Mouse (Mus musculus): Measurements from ENCODE around the gene Fam53b. TPM values are rescaled to one million over a fixed set of nuclear protein-coding genes. Genes with fewer than 3 reads are reported as not detected.

Fam53b gene
- total RNA-seq, 2 experiments from 2014 or later: 22.7 to 25.5 TPM

- intact Hi-C loops (cut with DNase I): no loop called here
- DNase-seq: no peak
These were observed 121.0 kb downstream of the Fam53b start for GRCm38 (mm10) chr7:132692719-132693118.

DNA sequence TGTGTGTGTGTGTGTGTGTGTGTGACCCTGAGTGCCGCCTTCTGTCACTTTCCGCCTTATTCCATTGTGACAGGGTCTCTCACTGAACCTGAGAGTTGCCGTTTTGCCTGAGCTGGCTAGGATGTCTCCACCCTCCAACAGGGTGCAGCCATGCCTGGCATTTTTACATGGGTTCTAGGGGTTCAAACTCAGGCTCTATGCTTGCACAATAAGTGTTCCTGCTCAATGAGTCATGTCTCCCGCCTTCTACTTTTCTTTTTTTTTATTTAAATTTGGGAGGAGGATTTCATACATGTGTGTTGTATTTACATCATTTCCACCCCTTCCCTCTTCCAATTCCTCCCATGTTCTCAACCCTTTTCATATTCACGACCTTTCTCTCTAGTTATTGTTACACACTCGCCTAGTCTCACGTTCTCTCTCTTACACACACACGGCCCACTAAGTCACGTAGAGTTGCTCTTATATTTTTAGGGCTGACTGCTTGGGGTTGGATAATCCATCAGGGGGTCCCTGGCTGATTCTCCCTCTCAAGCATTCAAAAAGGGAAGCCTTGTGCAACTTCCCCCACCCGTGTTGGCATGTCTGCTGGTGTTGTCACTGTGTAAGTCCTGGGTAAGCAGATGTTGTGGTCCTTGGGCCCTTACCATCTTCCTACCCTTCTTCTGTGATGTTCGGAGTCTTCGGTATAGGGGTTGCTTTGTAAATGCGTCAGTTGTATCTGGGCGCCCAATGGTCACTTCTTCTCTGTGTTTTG, 122.8 kb downstream of the Fam53b start:
- intact Hi-C loops (cut with DNase I): no loop called here
- DNase-seq: no peak

GRCm38 (mm10) chr7:132689722-132690121, 124.0 kb downstream of the Fam53b start:
- intact Hi-C loops (cut with DNase I): no loop called here
- no peak for DNase-seq

GRCm38 (mm10) chr7:132688721-132689120, 125.0 kb downstream of the Fam53b start:
- intact Hi-C loops (cut with DNase I): no loop called here
- no peak for DNase-seq

GRCm38 (mm10) chr7:132687897-132688296, 125.8 kb downstream of the Fam53b start:
- DNase-seq: no peak
- intact Hi-C loops (cut with DNase I): no loop called here

DNA sequence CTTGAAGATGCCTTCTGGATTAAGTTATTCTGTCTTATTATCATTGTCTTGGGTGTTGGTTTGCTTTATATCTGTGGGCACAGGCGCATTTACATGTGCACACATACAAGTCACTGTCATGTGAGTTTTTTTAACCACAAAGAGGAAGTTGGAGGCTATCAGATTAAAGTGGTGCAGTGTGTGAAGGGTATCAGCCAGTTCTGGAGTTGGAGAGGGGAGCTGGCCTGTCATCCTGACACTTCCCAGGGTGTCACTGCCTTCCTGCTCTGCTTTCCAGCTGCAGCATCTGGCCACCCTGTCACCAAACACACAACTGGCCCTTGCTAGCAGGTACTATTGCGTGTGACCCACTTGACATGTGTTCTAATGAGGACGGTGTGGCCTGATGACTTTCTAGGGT, 127.2 kb downstream of the Fam53b start:
- no peak for DNase-seq
- intact Hi-C loops (cut with DNase I): no loop called here

- intact Hi-C loops (cut with DNase I): no loop called here
- DNase-seq: peak in 1 of 2 experiments; percentile 28
These were observed 129.8 kb downstream of the Fam53b start for GRCm38 (mm10) chr7:132683923-132684322.

DNA sequence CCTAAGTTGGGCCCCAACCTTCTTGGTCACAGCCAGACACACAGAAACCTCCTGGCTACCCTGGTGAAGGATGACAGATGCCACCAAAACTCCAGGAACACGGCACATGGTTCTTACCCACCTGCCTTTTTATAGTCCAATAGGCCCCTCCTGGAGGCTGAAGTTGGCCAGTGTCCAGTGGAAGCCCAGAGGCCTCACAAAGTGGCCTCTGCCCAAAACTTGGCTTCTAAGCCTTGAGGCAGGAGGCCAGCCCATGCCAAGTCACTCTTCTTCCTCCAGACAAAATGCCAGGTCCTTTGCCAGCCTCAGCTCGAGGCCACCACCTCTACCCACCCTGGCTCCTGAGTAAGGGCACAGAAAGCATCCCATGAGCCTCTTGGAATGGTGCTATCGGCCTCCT, 130.8 kb downstream of the Fam53b start:
- no peak for DNase-seq
- intact Hi-C loops (cut with DNase I): no loop called here

DNA sequence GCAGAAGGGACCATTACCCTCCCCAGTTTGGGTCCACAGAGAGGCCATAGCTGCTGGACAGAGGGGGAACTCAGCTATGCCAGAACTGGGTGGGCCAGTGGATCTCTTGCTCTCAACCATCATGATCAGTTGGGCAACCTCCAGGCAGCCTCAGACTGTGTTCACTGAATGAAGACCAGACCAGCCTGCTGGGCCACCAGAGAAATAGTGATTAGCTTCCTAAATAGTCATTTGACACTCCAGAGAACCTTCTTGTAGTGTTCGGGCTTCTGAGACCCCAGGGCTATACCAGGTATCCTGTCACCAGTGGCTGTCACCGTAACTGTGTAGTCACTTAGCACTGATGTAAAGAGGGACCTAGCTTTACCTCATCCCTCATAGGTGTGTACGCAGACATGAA, 131.3 kb downstream of the Fam53b start:
- intact Hi-C loops (cut with DNase I): no loop called here
- DNase-seq: no peak

DNA sequence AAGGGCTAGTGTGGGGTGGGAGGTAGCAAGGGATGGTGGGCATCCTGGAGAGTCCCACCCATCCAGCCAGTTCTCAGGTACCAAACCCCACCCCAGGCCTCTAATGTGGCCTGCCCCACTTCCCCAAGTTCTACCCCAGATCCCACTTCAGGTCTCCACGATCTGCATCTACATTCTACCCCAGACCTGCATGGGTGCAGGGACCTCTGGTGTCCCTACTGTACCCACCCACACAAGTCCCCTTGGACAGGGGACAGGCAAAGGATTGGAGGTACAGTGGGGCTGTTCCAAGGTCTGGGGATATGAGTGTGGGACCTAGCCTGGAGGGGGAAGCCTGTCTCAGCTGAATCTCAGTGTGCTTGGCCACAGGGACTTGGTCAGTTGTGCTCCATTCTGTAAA, 131.9 kb downstream of the Fam53b start:
- DNase-seq: no peak
- intact Hi-C loops (cut with DNase I): no loop called here

DNA sequence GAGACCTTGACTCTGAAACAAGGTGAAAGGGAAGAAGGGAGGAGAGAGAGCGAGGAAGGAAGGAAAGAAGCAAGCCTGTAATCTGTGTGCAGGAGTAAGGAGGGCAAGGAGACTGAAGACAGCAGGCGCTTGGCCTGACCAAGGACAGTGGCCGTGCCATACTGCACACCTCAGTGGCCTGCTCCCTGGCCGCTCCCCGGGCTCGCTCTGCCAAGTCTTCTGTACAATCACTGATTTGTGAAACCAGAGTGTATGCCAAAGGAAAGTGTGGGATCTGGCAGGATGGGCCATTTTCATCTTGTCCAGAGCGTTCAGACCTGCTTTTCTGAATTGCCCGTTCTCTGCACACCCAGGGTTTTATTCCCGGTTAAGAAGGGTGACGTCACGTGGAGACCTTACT, 132.4 kb downstream of the Fam53b start:
- DNase-seq: peak in 1 of 2 experiments; percentile 34
- intact Hi-C loops (cut with DNase I): no loop called here

DNA sequence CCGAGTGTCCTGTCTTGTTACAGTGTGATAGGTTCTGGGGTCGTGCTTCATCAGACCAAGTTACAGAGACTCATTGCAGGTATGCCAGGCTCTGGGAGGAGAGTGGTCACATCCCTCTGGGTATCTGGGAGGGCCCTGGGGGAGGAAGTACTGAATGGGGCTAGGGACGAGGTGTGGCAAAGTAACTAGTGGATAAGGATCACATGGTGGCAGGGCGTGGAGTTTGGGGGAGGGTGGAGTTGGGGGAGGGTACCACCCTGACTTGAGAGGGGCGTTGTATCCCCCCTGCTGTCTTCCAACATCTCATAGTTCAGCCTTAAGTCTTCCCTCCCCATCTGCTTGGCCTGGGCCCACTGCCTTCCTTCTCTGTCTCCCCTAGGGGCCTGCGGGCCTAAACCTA, 134.1 kb downstream of the Fam53b start:
- intact Hi-C loops (cut with DNase I): loop anchor here (2.0 kb wide), 1 partner anchor 41 kb away; no protein-coding TSS in a partner anchor
- no peak for DNase-seq

GRCm38 (mm10) chr7:132679117-132679516, 134.6 kb downstream of the Fam53b start:
- intact Hi-C loops (cut with DNase I): loop anchor here (2.0 kb wide), 1 partner anchor 42 kb away; no protein-coding TSS in a partner anchor
- DNase-seq: no peak

- no peak for DNase-seq
- intact Hi-C loops (cut with DNase I): loop anchor here (2.0 kb wide), 1 partner anchor 37 kb away; no protein-coding TSS in a partner anchor
These were observed 137.8 kb downstream of the Fam53b start for GRCm38 (mm10) chr7:132675922-132676321.

DNA sequence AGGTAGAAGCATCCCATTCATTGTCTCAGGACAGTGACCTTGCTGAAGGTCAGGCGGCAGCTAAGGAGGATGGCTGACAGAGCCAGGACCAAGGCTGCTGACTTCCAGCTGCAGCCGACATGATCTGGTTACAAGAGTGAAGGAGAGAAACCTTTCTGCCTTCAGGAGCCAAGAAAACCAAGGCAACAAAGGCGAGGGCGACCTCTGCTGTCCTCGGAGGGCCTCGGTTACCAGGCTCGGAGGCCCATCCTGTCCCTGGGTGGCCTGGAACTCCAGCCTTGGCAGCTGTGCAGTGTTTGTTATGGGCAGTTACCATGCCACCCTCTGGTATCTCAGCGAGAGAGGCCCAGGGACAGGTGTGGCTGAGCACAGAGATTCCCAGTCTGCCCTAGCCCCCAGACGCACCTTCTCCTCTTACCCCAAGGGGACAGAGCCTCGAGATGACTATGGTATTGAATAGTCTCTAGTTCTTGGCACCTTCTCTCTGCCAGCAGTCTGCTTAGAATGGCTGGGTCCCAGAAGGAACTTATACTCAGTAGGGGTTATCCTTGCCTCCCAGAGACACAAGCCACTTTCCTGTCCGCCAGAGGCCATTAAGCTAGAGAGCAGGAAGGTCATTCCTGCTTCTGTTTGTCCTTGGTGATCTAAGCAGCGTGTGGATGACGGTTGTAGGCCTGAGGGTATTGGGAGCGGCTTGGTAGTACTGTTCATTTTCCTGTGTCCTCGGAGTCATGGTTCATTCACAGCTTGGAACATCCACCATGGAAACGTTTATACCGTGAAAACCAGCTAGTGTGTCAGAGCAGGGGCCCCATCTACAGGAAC, 139.5 kb downstream of the Fam53b start:
- peak; percentile 77 to 82 for DNase-seq
- intact Hi-C loops (cut with DNase I): loop anchor here (1.0 to 2.0 kb wide), 2 partner anchors 18 to 39 kb away; no protein-coding TSS in a partner anchor

DNA sequence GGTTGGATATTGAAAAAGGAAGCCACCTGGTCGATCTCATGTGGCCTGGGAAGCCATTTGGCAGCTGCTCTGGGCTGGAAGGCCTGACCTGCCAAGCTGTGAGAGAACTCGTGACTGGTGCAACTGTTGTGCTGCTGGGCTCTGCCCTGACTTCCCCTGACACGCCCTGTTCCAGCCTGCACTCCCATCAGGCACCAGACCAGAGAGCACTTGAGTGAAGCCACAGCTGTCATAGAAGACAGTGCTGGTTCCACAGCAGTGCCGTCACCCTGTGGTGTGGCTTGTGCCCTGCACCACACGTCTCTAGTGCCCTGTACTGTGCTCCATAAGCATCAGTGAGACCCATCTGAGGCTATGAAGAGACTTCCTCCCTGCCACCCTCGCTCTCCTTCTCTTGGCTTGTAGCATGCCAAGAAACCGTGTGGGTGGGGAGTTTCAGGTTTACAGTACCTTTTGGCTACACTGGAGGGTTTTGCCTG, 141.2 kb downstream of the Fam53b start:
- DNase-seq: peak; percentile 70 to 75
- intact Hi-C loops (cut with DNase I): loop anchor here (1.0 kb wide), 1 partner anchor 139 kb away; no protein-coding TSS in a partner anchor

GRCm38 (mm10) chr7:132670863-132671165, 142.9 kb downstream of the Fam53b start:
- intact Hi-C loops (cut with DNase I): loop anchor here (1.0 kb wide), 1 partner anchor 13 kb away; no protein-coding TSS in a partner anchor
- peak; percentile 80 to 82 for DNase-seq

GRCm38 (mm10) chr7:132669999-132670862, 143.5 kb downstream of the Fam53b start:
- DNase-seq: peak in 1 of 2 experiments; percentile 49
- intact Hi-C loops (cut with DNase I): loop anchor here (1.0 kb wide), 1 partner anchor 12 kb away; no protein-coding TSS in a partner anchor

- intact Hi-C loops (cut with DNase I): no loop called here
- peak; percentile 55 to 71 for DNase-seq
These were observed 145.1 kb downstream of the Fam53b start for GRCm38 (mm10) chr7:132668604-132669003.

GRCm38 (mm10) chr7:132666516-132666915, 147.2 kb downstream of the Fam53b start:
- intact Hi-C loops (cut with DNase I): no loop called here
- DNase-seq: no peak

Measured in heart, postnatal 36 days (tissue).